Mouse (Mus musculus) cerebellum, postnatal 25 days (tissue): ENCODE data around the gene Cpsf4l.
"Not testable (repeated sequence)": the region's sequence is repeated elsewhere in the genome, so short reads cannot be mapped to it uniquely, and the experiment has no call there.

ENCODE experiments used
- DNase-seq, 2 experiments: peaks; one replicate each; pipeline ENCODE4 v3.0.0; 2021; ENCODE audit warnings: mixed read lengths in 2 of 2

Cpsf4l gene

GRCm38 (mm10) chr11:113660940-113661339 lies 48.9 kb downstream of the Cpsf4l start:
- peak; percentile 58 to 59 for DNase-seq

GRCm38 (mm10) chr11:113660213-113660612 lies 49.6 kb downstream of the Cpsf4l start:
- DNase-seq: not testable (repeated sequence)

GRCm38 (mm10) chr11:113658763-113659162 lies 51.1 kb downstream of the Cpsf4l start:
- DNase-seq: no peak

GRCm38 (mm10) chr11:113658319-113658718 lies 51.5 kb downstream of the Cpsf4l start:
- DNase-seq: no peak

- DNase-seq: peak in 1 of 2 experiments; percentile 41
Measured at GRCm38 (mm10) chr11:113657221-113657620, 52.6 kb downstream of the Cpsf4l start.

- peak; percentile 93 to 95 for DNase-seq
Measured at GRCm38 (mm10) chr11:113656511-113656932, 53.3 kb downstream of the Cpsf4l start.

- peak in 1 of 2 experiments; percentile 42 for DNase-seq
Measured at GRCm38 (mm10) chr11:113654561-113655270, 55.1 kb downstream of the Cpsf4l start.

GRCm38 (mm10) chr11:113654105-113654504 lies 55.7 kb downstream of the Cpsf4l start:
- DNase-seq: peak in 1 of 2 experiments; percentile 28

GRCm38 (mm10) chr11:113652516-113652915 lies 57.3 kb downstream of the Cpsf4l start:
- DNase-seq: peak in 1 of 2 experiments; percentile 22

- peak; percentile 63 to 75 for DNase-seq
Measured at GRCm38 (mm10) chr11:113651907-113652273, 57.9 kb downstream of the Cpsf4l start.

GRCm38 (mm10) chr11:113651206-113651906 lies 58.5 kb downstream of the Cpsf4l start:
- peak; percentile 69 to 77 for DNase-seq

GRCm38 (mm10) chr11:113649353-113650210 lies 60.2 kb downstream of the Cpsf4l start, which contains the start of gene Slc39a11:
TSS of gene Slc39a11 (minus strand) at chr11:113650079.
- peak; percentile 81 to 87 for DNase-seq

GRCm38 (mm10) chr11:113648690-113649352 lies 61.0 kb downstream of the Cpsf4l start, which contains the start of gene Cog1:
TSS of gene Cog1 (plus strand) at chr11:113649169.
- no peak for DNase-seq
